Mouse (Mus musculus): Measurements from ENCODE around the gene Ptpn11. TPM values are rescaled to one million over a fixed set of nuclear protein-coding genes. Genes with fewer than 3 reads are reported as not detected.
"Not testable (repeated sequence)": the region's sequence is repeated elsewhere in the genome, so short reads cannot be mapped to it uniquely, and the experiment has no call there.

The Ptpn11 gene
- 17.2 and 19.4 TPM in 2 replicates for polyA plus RNA-seq (2015; fragmentation: Nextera tagmentation; extraction: Ambion mirVana)

- H3K9ac ChIP-seq, result peak within 1 kb of the TSS; percentile 86
- H3K27me3 ChIP-seq, result no peaks in the 10 kb centered on the region
- H3K4me1 ChIP-seq (replicated peaks), result peaks cover 52% of the 10 kb centered on the region
- under 1% methylated on average over 75 of the region's 98 CpGs for WGBS
- H3K27ac ChIP-seq (replicated peaks), result peak within 1 kb of the TSS; percentile 83
- peak; percentile 95 for ATAC-seq (ENCODE audit: low read depth)
- no peaks in the 10 kb centered on the region for H3K9me3 ChIP-seq
- peak within 1 kb of the TSS; percentile 88 for H3K4me3 ChIP-seq
- no peaks in the 10 kb centered on the region for H3K36me3 ChIP-seq
- H3K4me2 ChIP-seq, result peak within 1 kb of the TSS; percentile 92
Measured at GRCm38 (mm10) chr5:121190836-121191583, at the start of gene Ptpn11. Gene Ptpn11, minus strand, starts transcription at chr5:121191397.

GRCm38 (mm10) chr5:121239846-121240245 is 48.6 kb upstream of the Ptpn11 start:
- WGBS, result 79% methylated on average over 5 of the region's 5 CpGs

GRCm38 (mm10) chr5:121238208-121238607 is 47.0 kb upstream of the Ptpn11 start:
- no peak overlapping the region for H3K27ac ChIP-seq (replicated peaks)
- no peaks in the 10 kb centered on the region for H3K4me1 ChIP-seq (replicated peaks)
- no peak overlapping the region for H3K4me3 ChIP-seq
- WGBS, result 68% methylated on average over 2 of the region's 2 CpGs
- H3K9ac ChIP-seq, result no peak overlapping the region
- ATAC-seq (ENCODE audit: low read depth), result no peak
- no peaks in the 10 kb centered on the region for H3K36me3 ChIP-seq
- H3K9me3 ChIP-seq, result no peaks in the 10 kb centered on the region
- H3K27me3 ChIP-seq, result no peaks in the 10 kb centered on the region
- no peak overlapping the region for H3K4me2 ChIP-seq

More at GRCm38 (mm10) chr5:121239846-121240245, 48.6 kb upstream of the Ptpn11 start:
- Histone ChIP-seq H3K4me3 (no peak overlapping the region), H3K4me1 (replicated peaks) (no peaks in the 10 kb centered on the region), H3K9me3 (no peaks in the 10 kb centered on the region), H3K9ac (no peak overlapping the region), H3K4me2 (no peak overlapping the region), H3K27ac (replicated peaks) (no peak overlapping the region), H3K27me3 (no peaks in the 10 kb centered on the region), H3K36me3 (no peaks in the 10 kb centered on the region)
- no peak for ATAC-seq (ENCODE audit: low read depth)

GRCm38 (mm10) chr5:121236171-121236570 is 45.0 kb upstream of the Ptpn11 start:
- WGBS, result 88% methylated on average over 5 of the region's 5 CpGs
- no peak for ATAC-seq (ENCODE audit: low read depth)

GRCm38 (mm10) chr5:121233726-121234125 is 42.5 kb upstream of the Ptpn11 start:
- Histone ChIP-seq H3K27ac (replicated peaks) (no peak overlapping the region), H3K9me3 (no peaks in the 10 kb centered on the region), H3K4me3 (no peak overlapping the region), H3K27me3 (no peaks in the 10 kb centered on the region), H3K4me1 (replicated peaks) (no peaks in the 10 kb centered on the region), H3K9ac (no peak overlapping the region), H3K36me3 (no peaks in the 10 kb centered on the region), H3K4me2 (no peak overlapping the region)
- ATAC-seq (ENCODE audit: low read depth), result no peak
- 93% methylated on average over 2 of the region's 2 CpGs for WGBS

More at GRCm38 (mm10) chr5:121236171-121236570, 45.0 kb upstream of the Ptpn11 start:
- Histone ChIP-seq H3K4me3 (no peak overlapping the region), H3K9ac (no peak overlapping the region), H3K4me2 (no peak overlapping the region), H3K4me1 (replicated peaks) (no peaks in the 10 kb centered on the region), H3K27me3 (no peaks in the 10 kb centered on the region), H3K27ac (replicated peaks) (no peak overlapping the region), H3K9me3 (no peaks in the 10 kb centered on the region), H3K36me3 (no peaks in the 10 kb centered on the region)

DNA sequence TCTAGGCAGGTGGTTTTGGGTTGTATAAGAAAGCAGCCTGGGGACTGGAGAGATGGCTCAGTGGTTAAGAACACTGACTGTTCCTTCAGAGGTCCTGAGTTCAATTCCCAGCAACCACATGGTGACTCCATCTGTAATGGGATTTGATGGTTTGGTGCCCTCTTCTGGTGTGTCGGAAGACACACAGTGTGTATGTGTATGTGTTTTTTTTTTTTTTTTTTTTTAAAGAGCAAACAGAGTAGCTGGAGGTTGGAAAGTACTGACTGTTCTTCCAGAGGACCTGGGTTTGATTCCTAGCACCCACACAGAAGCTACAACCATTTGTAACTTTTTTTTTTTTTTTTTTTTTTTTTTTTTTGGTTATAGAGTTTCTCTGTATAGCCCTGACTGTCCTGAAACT is 41.6 kb upstream of the Ptpn11 start:
- H3K36me3 ChIP-seq, result no peaks in the 10 kb centered on the region
- no peak overlapping the region for H3K4me3 ChIP-seq
- no peaks in the 10 kb centered on the region for H3K9me3 ChIP-seq
- no peak overlapping the region for H3K4me2 ChIP-seq
- 100% methylated on average over 1 of the region's 1 CpGs for WGBS
- H3K9ac ChIP-seq, result no peak overlapping the region
- no peak overlapping the region for H3K27ac ChIP-seq (replicated peaks)
- no peak for ATAC-seq (ENCODE audit: low read depth)
- no peaks in the 10 kb centered on the region for H3K4me1 ChIP-seq (replicated peaks)
- H3K27me3 ChIP-seq, result no peaks in the 10 kb centered on the region

GRCm38 (mm10) chr5:121230811-121231210 is 39.6 kb upstream of the Ptpn11 start:
- H3K27ac ChIP-seq (replicated peaks), result no peak overlapping the region
- ATAC-seq (ENCODE audit: low read depth), result no peak
- H3K27me3 ChIP-seq, result no peaks in the 10 kb centered on the region
- peaks cover 5% of the 10 kb centered on the region; the same call in 1 of the 2 replicates for H3K4me1 ChIP-seq (replicated peaks)
- no peak overlapping the region for H3K4me3 ChIP-seq
- H3K9ac ChIP-seq, result no peak overlapping the region
- no peaks in the 10 kb centered on the region for H3K36me3 ChIP-seq
- no peak overlapping the region for H3K4me2 ChIP-seq
- no peaks in the 10 kb centered on the region for H3K9me3 ChIP-seq
- 92% methylated on average over 9 of the region's 9 CpGs for WGBS

DNA sequence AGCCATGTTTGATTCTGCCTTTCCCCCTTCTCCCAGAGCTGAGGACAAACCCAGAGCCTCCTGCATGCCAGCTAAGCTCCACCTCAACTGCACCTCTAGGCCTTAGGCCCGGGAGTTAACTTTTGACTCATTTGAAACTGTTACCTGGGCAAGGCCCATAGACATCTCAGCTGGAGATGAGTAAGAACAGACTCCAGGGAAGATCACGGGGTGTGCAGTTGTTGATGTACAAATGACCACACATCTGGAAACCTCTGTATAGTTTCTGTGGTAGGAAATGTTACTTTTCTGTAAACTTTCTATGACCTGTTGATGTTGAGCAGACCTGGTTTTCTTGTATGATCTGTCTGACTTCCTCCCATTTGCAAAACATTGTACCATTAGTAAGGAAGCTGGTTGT is 38.0 kb upstream of the Ptpn11 start:
- H3K4me2 ChIP-seq, result no peak overlapping the region
- H3K36me3 ChIP-seq, result no peaks in the 10 kb centered on the region
- peaks cover 10% of the 10 kb centered on the region; the same call in 1 of the 2 replicates for H3K4me1 ChIP-seq (replicated peaks)
- no peak for ATAC-seq (ENCODE audit: low read depth)
- WGBS, result 91% methylated on average over 2 of the region's 2 CpGs
- no peak overlapping the region for H3K9ac ChIP-seq
- no peak overlapping the region for H3K4me3 ChIP-seq
- H3K9me3 ChIP-seq, result no peaks in the 10 kb centered on the region
- no peak overlapping the region for H3K27ac ChIP-seq (replicated peaks)
- no peaks in the 10 kb centered on the region for H3K27me3 ChIP-seq

- H3K36me3 ChIP-seq; H3K9ac ChIP-seq; H3K4me3 ChIP-seq; H3K27ac ChIP-seq (replicated peaks); H3K9me3 ChIP-seq; H3K27me3 ChIP-seq; H3K4me2 ChIP-seq; ATAC-seq (ENCODE audit: low read depth): not testable (repeated sequence)
- WGBS, result 100% methylated on average over 1 of the region's 1 CpGs
- H3K4me1 ChIP-seq (replicated peaks), result peaks cover 21% of the 10 kb centered on the region
Measured at GRCm38 (mm10) chr5:121227330-121227729, 36.1 kb upstream of the Ptpn11 start.

GRCm38 (mm10) chr5:121226845-121227244 is 35.6 kb upstream of the Ptpn11 start:
- no peak overlapping the region for H3K27ac ChIP-seq (replicated peaks)
- no peaks in the 10 kb centered on the region for H3K27me3 ChIP-seq
- no peak overlapping the region for H3K4me3 ChIP-seq
- 88% methylated on average over 4 of the region's 4 CpGs for WGBS
- H3K36me3 ChIP-seq, result no peaks in the 10 kb centered on the region
- no peak for ATAC-seq (ENCODE audit: low read depth)
- peaks cover 26% of the 10 kb centered on the region for H3K4me1 ChIP-seq (replicated peaks)
- H3K4me2 ChIP-seq, result no peak overlapping the region
- no peaks in the 10 kb centered on the region for H3K9me3 ChIP-seq
- H3K9ac ChIP-seq, result no peak overlapping the region

DNA sequence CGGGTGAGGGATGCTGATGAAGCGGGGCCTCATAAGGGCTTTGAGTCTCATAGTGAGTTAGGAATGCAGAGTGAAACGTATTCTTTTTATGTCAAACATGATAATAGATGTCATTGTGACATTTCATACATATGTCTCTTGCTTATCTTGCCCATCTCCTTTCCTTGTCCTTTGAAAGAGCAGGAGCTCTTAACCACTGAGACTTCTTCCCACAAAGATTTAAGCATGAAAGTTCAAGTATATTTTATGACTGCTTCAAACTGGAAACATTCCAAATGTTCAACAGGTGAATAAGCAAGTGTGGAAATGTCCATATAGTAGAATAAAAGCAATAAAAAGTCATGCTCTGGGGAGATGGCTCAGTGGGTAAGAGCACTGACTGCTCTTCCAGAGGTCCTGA is 35.2 kb upstream of the Ptpn11 start:
- no peak overlapping the region for H3K9ac ChIP-seq
- no peaks in the 10 kb centered on the region for H3K9me3 ChIP-seq
- H3K4me2 ChIP-seq, result no peak overlapping the region
- ATAC-seq (ENCODE audit: low read depth), result no peak
- no peak overlapping the region for H3K27ac ChIP-seq (replicated peaks)
- 68% methylated on average over 3 of the region's 3 CpGs for WGBS
- H3K4me1 ChIP-seq (replicated peaks), result peaks cover 30% of the 10 kb centered on the region
- no peak overlapping the region for H3K4me3 ChIP-seq
- H3K27me3 ChIP-seq, result no peaks in the 10 kb centered on the region
- H3K36me3 ChIP-seq, result no peaks in the 10 kb centered on the region

DNA sequence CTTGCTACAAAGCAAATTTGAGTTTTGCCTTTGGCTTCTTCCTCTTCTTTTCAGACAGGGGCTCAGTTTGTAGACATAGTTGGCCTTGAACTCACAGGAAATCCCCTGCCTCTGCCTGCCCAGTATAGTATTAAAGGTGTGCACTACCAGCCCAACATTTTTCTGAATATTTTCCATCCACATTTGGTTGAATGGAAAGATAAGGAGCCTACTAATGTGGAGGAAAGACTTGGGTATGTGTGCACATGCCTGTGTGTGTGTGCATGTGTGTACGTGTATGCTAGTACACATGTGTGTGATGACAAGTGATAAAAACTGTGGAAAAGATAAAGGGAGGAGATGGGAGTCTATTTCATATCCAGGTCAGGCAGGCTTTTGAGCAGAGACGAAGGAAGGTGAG is 34.7 kb upstream of the Ptpn11 start:
- ATAC-seq (ENCODE audit: low read depth), result no peak
- WGBS, result 88% methylated on average over 2 of the region's 2 CpGs
- no peak overlapping the region for H3K4me3 ChIP-seq
- no peak overlapping the region for H3K9ac ChIP-seq
- H3K4me2 ChIP-seq, result no peak overlapping the region
- no peaks in the 10 kb centered on the region for H3K27me3 ChIP-seq
- peaks cover 33% of the 10 kb centered on the region for H3K4me1 ChIP-seq (replicated peaks)
- no peaks in the 10 kb centered on the region for H3K36me3 ChIP-seq
- no peaks in the 10 kb centered on the region for H3K9me3 ChIP-seq
- no peak overlapping the region for H3K27ac ChIP-seq (replicated peaks)

DNA sequence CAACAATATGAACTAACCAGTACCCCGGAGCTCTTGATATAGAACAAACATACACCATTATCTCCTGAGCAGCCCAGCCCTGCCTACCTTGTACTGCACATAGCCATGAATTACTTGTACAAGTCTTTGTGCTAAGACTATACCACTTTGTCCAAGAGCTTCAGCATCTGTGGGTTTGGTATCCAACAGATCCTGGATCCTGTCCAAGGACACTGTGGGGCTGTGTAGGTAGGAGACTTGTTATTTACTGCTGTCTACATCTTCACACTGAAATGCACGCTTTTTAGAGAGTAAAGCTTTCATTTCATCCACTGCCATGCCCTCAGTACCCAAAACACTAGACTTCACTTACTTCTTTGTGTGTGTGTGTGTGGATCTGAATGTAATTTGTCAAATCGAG is 33.7 kb upstream of the Ptpn11 start:
- 78% methylated on average over 3 of the region's 3 CpGs for WGBS

More for the DNA sequence above, 33.7 kb upstream of the Ptpn11 start:
- Histone ChIP-seq H3K9me3 (no peaks in the 10 kb centered on the region), H3K36me3 (no peaks in the 10 kb centered on the region), H3K4me2 (no peak overlapping the region), H3K27ac (replicated peaks) (no peak overlapping the region), H3K9ac (no peak overlapping the region), H3K27me3 (no peaks in the 10 kb centered on the region), H3K4me3 (no peak overlapping the region), H3K4me1 (replicated peaks) (peaks cover 33% of the 10 kb centered on the region)
- ATAC-seq (ENCODE audit: low read depth), result no peak
